Mouse (Mus musculus): Measurements from ENCODE around the gene Son. TPM values are rescaled to one million over a fixed set of nuclear protein-coding genes. Genes with fewer than 3 reads are reported as not detected.
A peak's percentile ranks its signal among the peaks of the same experiment; 100 is the strongest.

Son gene
- polyA plus RNA-seq, 1 experiment from 2014 or later, result 132 TPM

GRCm38 (mm10) chr16:91674500-91674899 is 27.2 kb downstream of the Son start:
- DNase-seq (ENCODE audit: low spot score) (no peak), ATAC-seq (no peak)
- H3K27ac ChIP-seq (ENCODE audit: low read length), result no peak overlapping the region
- H3K27me3 ChIP-seq (replicated peaks; ENCODE audit: insufficient read depth, low read length), result no peaks in the 10 kb centered on the region
- H3K4me3 ChIP-seq (ENCODE audit: low read depth, low read length), result no peak overlapping the region
- 66% methylated on average over 4 of the region's 4 CpGs for WGBS
- no peak for TF ChIP-seq EP300 (IDR thresholded peaks at IDR 0.05)
- TF ChIP-seq CTCF (IDR thresholded peaks at IDR 0.05), result no peak
- peaks cover 52% of the 10 kb centered on the region for H3K36me3 ChIP-seq (ENCODE audit: insufficient read depth, low read length)
- no peaks in the 10 kb centered on the region for H3K4me1 ChIP-seq (ENCODE audit: insufficient read depth, low read depth, low read length)
- H3K9ac ChIP-seq (replicated peaks; ENCODE audit: low read depth), result no peak overlapping the region
- no peak overlapping the region for H3K4me2 ChIP-seq (replicated peaks; ENCODE audit: low read depth, low read length)
- no peaks in the 10 kb centered on the region for H3K9me3 ChIP-seq (ENCODE audit: low read length)

- H3K36me3 ChIP-seq (ENCODE audit: insufficient read depth, low read length), result peaks cover 28% of the 10 kb centered on the region; the same call in 1 of the 2 replicates
- no peak overlapping the region for H3K4me2 ChIP-seq (replicated peaks; ENCODE audit: low read depth, low read length)
- no peak overlapping the region for H3K4me3 ChIP-seq (ENCODE audit: low read depth, low read length)
- H3K9ac ChIP-seq (replicated peaks; ENCODE audit: low read depth), result no peak overlapping the region
- H3K27ac ChIP-seq (ENCODE audit: low read length), result no peak overlapping the region
- 64% methylated on average over 5 of the region's 5 CpGs for WGBS
- H3K4me1 ChIP-seq (ENCODE audit: insufficient read depth, low read depth, low read length), result no peaks in the 10 kb centered on the region
- H3K9me3 ChIP-seq (ENCODE audit: low read length), result no peaks in the 10 kb centered on the region
- peak; percentile 32 for DNase-seq (ENCODE audit: low spot score)
- ATAC-seq, result peak; percentile 65; the same call in 1 of the 2 replicates
- H3K27me3 ChIP-seq (replicated peaks; ENCODE audit: insufficient read depth, low read length), result no peaks in the 10 kb centered on the region
- TF ChIP-seq EP300 (IDR thresholded peaks at IDR 0.05) (0 out of 2 replicates have a peak, but pooled peaks have one; percentile 15), CTCF (IDR thresholded peaks at IDR 0.05) (no peak)
Observed at GRCm38 (mm10) chr16:91678147-91678911, 31.0 kb downstream of the Son start.

- H3K27me3 ChIP-seq (replicated peaks; ENCODE audit: insufficient read depth, low read length), result no peaks in the 10 kb centered on the region
- ATAC-seq, result no peak
- peaks cover 23% of the 10 kb centered on the region for H3K36me3 ChIP-seq (ENCODE audit: insufficient read depth, low read length)
- H3K4me3 ChIP-seq (ENCODE audit: low read depth, low read length), result no peak overlapping the region
- DNase-seq (ENCODE audit: low spot score), result no peak
- H3K9ac ChIP-seq (replicated peaks; ENCODE audit: low read depth), result no peak overlapping the region
- H3K4me2 ChIP-seq (replicated peaks; ENCODE audit: low read depth, low read length), result no peak overlapping the region
- H3K9me3 ChIP-seq (ENCODE audit: low read length), result no peaks in the 10 kb centered on the region
- no peak overlapping the region for H3K27ac ChIP-seq (ENCODE audit: low read length)
- no peak for TF ChIP-seq EP300 (IDR thresholded peaks at IDR 0.05)
- no peak for TF ChIP-seq CTCF (IDR thresholded peaks at IDR 0.05)
- WGBS, result 69% methylated on average over 5 of the region's 5 CpGs
- no peaks in the 10 kb centered on the region for H3K4me1 ChIP-seq (ENCODE audit: insufficient read depth, low read depth, low read length)
Observed at GRCm38 (mm10) chr16:91680656-91681055, 33.4 kb downstream of the Son start.

- 69% methylated on average over 5 of the region's 5 CpGs for WGBS
- ATAC-seq (no peak), DNase-seq (ENCODE audit: low spot score) (peak; percentile 58)
- TF ChIP-seq CTCF (IDR thresholded peaks at IDR 0.05) (no peak), EP300 (IDR thresholded peaks at IDR 0.05) (no peak)
- no peaks in the 10 kb centered on the region for H3K9me3 ChIP-seq (ENCODE audit: low read length)
- no peak overlapping the region for H3K4me3 ChIP-seq (ENCODE audit: low read depth, low read length)
- H3K4me1 ChIP-seq (ENCODE audit: insufficient read depth, low read depth, low read length), result no peaks in the 10 kb centered on the region
- no peak overlapping the region for H3K27ac ChIP-seq (ENCODE audit: low read length)
- H3K36me3 ChIP-seq (ENCODE audit: insufficient read depth, low read length), result peaks cover 8% of the 10 kb centered on the region; the same call in 1 of the 2 replicates
- H3K9ac ChIP-seq (replicated peaks; ENCODE audit: low read depth), result no peak overlapping the region
- no peaks in the 10 kb centered on the region for H3K27me3 ChIP-seq (replicated peaks; ENCODE audit: insufficient read depth, low read length)
- H3K4me2 ChIP-seq (replicated peaks; ENCODE audit: low read depth, low read length), result no peak overlapping the region
Observed at GRCm38 (mm10) chr16:91685526-91685925, 38.2 kb downstream of the Son start.

- Histone ChIP-seq H3K27me3 (replicated peaks; ENCODE audit: insufficient read depth, low read length) (no peaks in the 10 kb centered on the region), H3K27ac (ENCODE audit: low read length) (no peak overlapping the region), H3K9ac (replicated peaks; ENCODE audit: low read depth) (no peak overlapping the region), H3K4me1 (ENCODE audit: insufficient read depth, low read depth, low read length) (no peaks in the 10 kb centered on the region), H3K9me3 (ENCODE audit: low read length) (no peaks in the 10 kb centered on the region), H3K4me2 (replicated peaks; ENCODE audit: low read depth, low read length) (no peak overlapping the region), H3K36me3 (ENCODE audit: insufficient read depth, low read length) (peaks cover 8% of the 10 kb centered on the region; the same call in 1 of the 2 replicates), H3K4me3 (ENCODE audit: low read depth, low read length) (no peak overlapping the region)
- DNase-seq (ENCODE audit: low spot score) (no peak), ATAC-seq (no peak)
- no peak for TF ChIP-seq EP300 (IDR thresholded peaks at IDR 0.05)
- TF ChIP-seq CTCF (IDR thresholded peaks at IDR 0.05), result no peak
- 82% methylated on average over 5 of the region's 5 CpGs for WGBS
Observed at GRCm38 (mm10) chr16:91686369-91686768, 39.1 kb downstream of the Son start.

- TF ChIP-seq EP300 (IDR thresholded peaks at IDR 0.05) (no peak), CTCF (IDR thresholded peaks at IDR 0.05) (no peak)
Observed at GRCm38 (mm10) chr16:91688023-91688618, 40.8 kb downstream of the Son start.

More at GRCm38 (mm10) chr16:91688023-91688618, 40.8 kb downstream of the Son start:
- Histone ChIP-seq H3K4me3 (ENCODE audit: low read depth, low read length) (peak overlapping the region; percentile 85), H3K4me2 (replicated peaks; ENCODE audit: low read depth, low read length) (peak overlapping the region; percentile 100), H3K27me3 (replicated peaks; ENCODE audit: insufficient read depth, low read length) (no peaks in the 10 kb centered on the region), H3K9me3 (ENCODE audit: low read length) (no peaks in the 10 kb centered on the region), H3K9ac (replicated peaks; ENCODE audit: low read depth) (peak overlapping the region; percentile 54), H3K4me1 (ENCODE audit: insufficient read depth, low read depth, low read length) (no peaks in the 10 kb centered on the region), H3K27ac (ENCODE audit: low read length) (0 out of 2 replicates have a peak overlapping the region, but pooled peaks have one; percentile 57), H3K36me3 (ENCODE audit: insufficient read depth, low read length) (peaks cover 8% of the 10 kb centered on the region; the same call in 1 of the 2 replicates)
- 1% methylated on average over 39 of the region's 51 CpGs for WGBS
- no peak for DNase-seq (ENCODE audit: low spot score)
- no peak; the same call in 1 of the 2 replicates for ATAC-seq
